Mouse (Mus musculus): ENCODE data around the gene Por.

The Por gene

GRCm38 (mm10) chr5:135657128-135657527 is 12.7 kb upstream of the Por start:
- no peak for DNase-seq (ENCODE audit: low spot score)

DNA sequence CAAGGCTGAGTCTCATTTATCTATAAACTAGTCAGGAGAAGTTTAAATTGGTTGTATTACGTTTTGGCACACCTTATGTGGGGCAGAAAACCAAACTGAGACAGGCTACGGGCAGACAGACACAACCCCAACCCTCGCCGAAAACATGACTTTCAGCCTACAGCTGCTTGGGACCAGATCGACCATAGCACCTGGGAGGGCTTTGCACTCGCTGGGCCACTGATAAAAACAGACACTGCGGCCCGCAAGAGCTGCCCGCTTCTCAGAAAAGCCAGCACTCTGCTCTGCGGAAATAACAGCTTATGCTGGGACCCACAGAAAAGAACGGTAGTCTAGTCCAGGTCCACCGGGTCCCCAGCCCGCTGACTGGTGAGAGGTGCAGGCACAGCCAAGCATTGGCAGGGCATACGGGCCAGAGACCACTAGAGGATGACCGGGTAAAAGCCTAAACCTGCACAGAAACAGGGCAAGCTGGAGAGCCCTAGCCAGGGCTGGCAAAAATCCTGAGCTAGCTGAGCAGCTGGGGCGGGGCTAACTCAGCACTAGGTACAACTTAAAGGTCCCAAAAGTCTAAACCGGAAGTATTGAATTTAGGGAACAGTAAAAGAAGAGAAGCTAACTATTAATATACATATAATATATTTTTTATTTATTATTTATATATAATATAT is 12.0 kb upstream of the Por start:
- no peak for DNase-seq (ENCODE audit: low spot score)

DNA sequence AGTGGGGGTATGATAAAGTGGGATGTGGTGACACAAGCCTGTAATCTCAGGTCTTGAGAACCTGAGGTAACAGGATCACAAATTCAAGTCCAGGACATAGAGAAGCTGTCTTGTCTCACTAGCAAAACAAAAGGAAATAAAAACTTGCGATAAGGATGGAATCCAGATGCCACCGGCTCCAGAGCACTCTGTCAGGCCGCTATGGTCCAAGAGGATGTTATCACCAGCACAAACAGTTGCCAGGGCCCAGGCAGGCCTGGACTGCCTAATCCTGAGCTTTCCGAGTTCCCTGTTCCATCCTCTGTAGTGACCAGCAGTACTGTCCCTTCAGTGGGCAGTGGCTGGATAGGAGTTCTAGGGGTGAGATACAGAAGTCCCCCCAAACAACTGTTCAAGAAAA is 9.9 kb upstream of the Por start:
- DNase-seq (ENCODE audit: low spot score): no peak

DNA sequence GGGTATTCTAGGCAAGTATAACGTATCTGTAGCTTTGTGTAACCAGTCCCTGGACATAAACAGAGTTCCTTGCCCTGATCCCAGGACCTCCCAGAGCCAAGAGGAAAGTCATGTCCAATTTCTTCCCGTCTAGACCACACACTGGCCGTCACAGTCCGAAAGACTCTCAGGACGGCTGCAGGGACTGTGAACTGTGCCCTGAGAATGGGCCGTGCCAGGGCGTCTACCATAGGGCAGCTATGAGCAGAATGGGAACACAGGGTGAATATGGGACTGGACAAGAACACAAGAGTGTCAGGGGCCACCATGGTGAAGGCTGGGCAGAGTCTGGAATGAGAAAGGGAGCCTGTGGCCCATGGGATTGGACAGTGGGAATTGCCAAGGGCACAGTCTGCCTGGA is 9.3 kb upstream of the Por start:
- no peak for DNase-seq (ENCODE audit: low spot score)

GRCm38 (mm10) chr5:135666890-135667289 is 2.9 kb upstream of the Por start:
- no peak for DNase-seq (ENCODE audit: low spot score)

DNA sequence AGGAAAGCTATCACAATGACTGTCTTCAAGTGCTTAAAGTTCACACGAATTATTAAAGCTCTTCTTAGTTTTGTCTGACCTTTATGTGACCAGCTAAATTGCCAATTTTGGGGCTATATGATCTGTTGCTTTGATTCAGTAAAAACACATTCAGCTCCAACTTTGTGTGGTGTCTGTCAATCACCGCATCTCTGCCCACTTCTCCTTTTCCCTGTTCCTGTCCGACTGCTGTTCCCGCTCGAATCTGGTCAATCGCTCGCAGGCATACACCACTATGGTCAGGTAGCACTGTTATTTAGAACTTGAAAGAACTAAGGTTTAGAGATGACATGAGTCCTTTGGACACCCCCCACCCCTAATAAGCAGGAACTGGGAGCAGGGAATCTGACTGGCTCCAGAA is 1.8 kb upstream of the Por start:
- no peak for DNase-seq (ENCODE audit: low spot score)

DNA sequence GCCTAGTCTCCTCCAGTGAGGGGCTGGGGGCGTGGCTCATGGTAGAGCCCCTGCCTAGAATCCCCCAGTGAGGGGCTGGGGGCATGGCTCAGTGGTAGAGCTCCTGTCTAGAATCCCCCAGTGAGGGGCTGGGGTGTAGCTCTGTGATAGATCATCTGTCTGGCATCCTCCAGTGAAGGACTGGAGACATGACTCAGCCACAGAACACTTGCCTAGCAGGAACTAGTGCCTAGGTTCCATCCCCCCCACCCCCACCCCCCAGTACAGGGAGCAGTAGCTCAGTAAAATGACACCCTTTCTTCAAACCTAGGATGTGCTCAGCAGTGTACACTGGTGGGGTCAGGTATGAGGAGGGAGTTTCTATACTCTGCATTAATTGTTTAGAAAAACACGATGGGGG is 1.0 kb downstream of the Por start:
- no peak for DNase-seq (ENCODE audit: low spot score)

- no peak for DNase-seq (ENCODE audit: low spot score)
Observed at GRCm38 (mm10) chr5:135672509-135672908, 2.7 kb downstream of the Por start.

DNA sequence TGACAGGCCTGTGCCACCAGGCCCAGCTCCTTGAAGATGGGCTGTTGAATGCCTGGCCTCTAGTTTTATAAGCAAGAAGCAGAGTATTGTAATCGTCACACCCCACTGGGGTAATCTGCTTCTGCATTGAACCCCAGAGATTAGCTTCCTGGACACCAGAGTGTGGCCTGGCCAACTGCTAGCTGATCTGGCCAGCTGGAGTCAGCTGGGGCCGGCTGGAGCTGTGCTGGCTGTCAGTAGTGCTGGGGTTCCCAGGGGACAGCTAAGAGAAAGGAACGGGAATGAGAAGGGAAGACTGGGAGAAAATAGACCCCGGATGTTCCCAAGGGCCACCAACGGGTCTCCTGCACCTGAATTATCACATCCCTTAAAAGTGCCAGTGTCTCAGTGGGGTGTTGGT is 3.1 kb downstream of the Por start:
- DNase-seq (ENCODE audit: low spot score): no peak

DNA sequence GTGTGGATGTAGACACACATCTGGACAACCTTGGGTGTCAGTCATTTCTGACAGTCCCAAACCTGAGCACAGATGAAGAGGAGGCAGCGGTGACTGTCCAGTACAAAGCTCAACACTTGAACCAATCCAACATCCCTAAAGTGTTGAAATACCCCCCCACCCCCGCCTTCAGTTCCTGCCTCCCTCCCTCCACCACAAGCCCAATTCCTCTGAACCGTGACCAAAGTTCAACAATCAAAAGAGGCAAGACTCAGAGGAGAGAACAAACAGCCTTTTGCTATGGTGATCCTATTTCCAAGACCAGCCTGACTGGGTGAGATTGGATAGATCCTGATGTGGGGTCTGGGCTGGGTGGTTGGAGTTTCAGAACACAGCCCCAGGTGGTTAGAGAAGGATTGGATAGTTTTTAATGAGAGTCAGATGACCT is 4.5 kb downstream of the Por start:
- no peak for DNase-seq (ENCODE audit: low spot score)

DNA sequence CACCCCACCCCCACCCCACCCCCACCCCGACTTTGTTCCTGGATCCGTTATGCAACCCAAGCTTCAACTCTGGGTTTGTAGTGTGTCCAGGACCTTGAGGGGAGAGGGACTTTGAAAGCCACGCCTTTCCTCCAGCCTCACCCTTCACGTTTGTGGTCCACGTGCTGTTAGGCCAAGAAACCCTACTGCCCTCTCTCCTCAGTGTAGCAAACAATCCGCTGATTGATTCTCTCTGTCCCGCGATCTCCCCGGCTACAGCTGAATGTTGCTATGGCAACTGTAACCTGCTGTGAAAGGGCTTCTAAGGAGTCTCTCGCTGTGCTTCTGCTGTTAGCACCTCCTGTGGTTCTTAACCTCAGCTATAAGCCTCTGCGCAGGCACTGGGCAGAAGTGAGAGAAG is 5.0 kb downstream of the Por start:
- peak; percentile 62 for DNase-seq (ENCODE audit: low spot score)

GRCm38 (mm10) chr5:135676696-135677095 is 6.9 kb downstream of the Por start:
- DNase-seq (ENCODE audit: low spot score): no peak

GRCm38 (mm10) chr5:135677251-135677650 is 7.4 kb downstream of the Por start:
- DNase-seq (ENCODE audit: low spot score): no peak

DNA sequence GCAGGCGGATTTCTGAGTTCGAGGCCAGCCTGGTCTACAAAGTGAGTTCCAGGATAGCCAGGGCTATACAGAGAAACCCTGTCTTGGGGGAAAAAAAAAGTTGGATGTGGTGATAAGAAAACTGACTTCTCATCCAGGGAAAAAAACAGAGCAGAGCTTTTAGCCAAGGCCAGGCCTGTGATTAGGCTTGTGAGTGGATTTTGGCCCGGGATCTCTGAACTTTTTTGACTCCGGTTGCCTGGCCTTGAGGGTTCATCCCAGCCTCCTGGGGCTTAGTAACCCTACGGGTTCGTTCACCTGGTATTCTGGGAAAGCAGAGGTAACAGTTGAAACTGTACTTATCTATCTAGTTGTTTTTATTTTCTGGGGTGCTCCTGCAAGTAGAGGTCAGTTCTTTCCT is 8.6 kb downstream of the Por start:
- DNase-seq (ENCODE audit: low spot score): no peak

- no peak for DNase-seq (ENCODE audit: low spot score)
Observed at GRCm38 (mm10) chr5:135680967-135681545, 11.2 kb downstream of the Por start.

DNA sequence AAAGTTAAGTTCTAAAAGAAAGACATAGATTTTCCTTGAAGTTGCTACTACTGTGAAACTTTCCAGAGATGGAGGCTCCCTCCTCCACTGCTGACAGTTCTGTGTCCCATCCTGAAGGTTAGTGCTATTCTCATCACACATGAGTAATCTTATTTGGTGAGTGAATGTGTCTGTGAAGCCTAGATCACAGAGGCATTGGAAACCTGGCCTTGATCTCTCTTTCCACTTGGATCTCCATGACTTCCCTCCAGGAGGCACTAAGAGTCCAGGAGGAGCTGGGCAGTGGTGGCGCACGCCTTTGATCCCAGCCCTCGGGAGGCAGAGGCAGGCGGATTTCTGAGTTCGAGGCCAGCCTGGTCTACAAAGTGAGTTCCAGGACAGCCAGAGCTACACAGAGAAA is 12.2 kb downstream of the Por start:
- DNase-seq (ENCODE audit: low spot score): no peak

DNA sequence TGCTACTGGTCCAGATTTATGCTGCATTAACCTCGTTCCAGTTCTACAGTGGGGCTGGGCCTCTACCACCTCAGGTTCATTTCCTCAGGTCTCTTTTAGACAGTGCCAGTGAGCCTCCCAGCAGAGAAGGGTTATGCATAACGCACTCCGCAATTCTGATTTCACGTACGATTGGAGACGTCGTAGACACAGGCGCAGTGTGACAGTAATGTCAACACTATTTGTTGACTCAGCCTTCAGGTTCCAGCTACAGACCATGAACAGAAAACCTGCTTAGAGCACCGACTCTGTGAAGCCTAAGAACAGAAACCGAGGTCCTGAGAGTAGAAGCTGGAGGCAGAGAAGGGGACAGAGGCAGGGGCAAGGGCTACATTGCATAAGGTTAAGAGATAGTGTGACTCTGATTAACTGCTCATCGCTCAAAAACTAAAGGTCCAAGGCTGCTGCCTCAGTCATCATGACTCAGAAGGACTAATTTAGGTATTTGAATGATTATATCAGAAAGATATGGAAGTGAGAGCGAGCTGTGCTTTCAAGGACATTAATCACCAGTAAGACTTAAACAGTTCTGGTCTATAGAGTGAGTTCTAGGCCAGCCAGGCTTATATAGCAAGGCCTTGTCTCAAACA is 13.2 kb downstream of the Por start:
- DNase-seq (ENCODE audit: low spot score): no peak

GRCm38 (mm10) chr5:135690401-135690800 is 20.6 kb downstream of the Por start:
- no peak for DNase-seq (ENCODE audit: low spot score)

DNA sequence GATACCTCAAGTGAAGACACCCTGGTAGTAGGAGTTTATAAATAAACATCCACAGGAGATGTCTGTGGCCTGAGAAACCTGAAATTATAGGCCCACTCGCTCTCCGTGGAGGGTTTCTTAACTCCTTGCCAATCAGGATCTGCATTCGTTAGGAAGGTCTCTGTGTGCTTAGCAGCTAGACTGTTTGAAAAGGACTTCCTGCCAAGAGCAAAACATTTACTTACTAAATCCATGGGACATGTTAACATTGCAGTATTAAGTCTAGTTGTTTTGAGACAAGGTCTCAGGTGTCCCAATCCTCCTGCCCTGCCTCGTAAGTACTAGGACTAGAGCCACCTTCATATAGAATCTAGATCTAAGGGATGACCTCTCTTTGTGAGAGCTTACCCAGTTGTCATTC is 21.4 kb downstream of the Por start:
- no peak for DNase-seq (ENCODE audit: low spot score)

DNA sequence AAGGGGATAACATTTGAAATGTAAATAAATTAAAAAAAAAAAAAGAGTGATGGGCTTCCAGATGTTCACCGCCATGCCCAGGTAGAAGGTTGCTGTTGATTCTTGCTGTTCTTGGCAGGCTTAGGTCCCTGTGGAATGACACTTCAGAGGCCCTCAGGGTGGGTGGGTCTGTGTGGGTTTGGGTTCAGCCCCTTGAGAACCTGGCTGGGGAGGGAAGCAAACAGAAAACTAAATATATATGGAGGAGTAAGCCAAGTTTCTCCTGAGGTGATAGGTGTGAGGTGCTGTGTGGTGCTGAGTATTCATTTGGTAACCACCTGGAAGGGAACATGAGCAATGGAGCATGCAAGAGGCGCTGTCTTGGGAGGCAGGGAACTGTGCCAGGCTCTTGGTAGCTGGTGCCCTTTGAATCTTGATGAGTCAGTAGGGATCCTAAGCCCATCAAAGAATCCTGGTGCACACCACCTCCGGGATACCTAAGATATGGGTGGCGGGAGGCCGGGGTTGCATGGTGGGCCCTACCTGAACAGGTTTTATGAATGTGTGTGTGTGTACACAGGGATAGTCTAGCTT is 23.5 kb downstream of the Por start:
- no peak for DNase-seq (ENCODE audit: low spot score)

DNA sequence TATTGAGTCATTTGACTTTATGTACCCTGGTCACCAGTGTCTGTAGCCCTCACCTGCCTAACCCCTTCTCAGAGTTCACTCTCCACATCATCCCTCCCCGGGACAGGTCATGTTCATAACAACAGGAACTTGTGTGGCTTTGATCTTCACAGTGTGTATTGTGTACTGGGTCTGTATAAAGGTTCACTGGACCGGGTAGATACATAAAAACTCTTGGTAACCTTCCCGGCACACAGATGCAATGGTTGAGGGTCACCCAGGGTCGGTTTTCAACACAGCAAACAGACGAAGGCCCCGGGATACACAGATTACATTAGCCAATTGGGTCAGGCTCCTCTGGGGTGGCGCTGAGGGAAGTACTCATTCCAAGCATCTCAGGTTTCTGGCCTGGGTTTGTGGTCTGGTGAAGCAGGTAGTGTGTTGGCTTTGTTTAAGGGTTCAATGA is 25.5 kb downstream of the Por start:
- no peak for DNase-seq (ENCODE audit: low spot score)

GRCm38 (mm10) chr5:135697711-135698111 is 27.9 kb downstream of the Por start:
- DNase-seq (ENCODE audit: low spot score): no peak

GRCm38 (mm10) chr5:135701601-135702000 is 31.8 kb downstream of the Por start:
- DNase-seq (ENCODE audit: low spot score): no peak

All from urinary bladder, postnatal 25 days (tissue).